Comparison of ENCODE assay signal across 9 mouse cellular contexts in the genomic region with DNA sequence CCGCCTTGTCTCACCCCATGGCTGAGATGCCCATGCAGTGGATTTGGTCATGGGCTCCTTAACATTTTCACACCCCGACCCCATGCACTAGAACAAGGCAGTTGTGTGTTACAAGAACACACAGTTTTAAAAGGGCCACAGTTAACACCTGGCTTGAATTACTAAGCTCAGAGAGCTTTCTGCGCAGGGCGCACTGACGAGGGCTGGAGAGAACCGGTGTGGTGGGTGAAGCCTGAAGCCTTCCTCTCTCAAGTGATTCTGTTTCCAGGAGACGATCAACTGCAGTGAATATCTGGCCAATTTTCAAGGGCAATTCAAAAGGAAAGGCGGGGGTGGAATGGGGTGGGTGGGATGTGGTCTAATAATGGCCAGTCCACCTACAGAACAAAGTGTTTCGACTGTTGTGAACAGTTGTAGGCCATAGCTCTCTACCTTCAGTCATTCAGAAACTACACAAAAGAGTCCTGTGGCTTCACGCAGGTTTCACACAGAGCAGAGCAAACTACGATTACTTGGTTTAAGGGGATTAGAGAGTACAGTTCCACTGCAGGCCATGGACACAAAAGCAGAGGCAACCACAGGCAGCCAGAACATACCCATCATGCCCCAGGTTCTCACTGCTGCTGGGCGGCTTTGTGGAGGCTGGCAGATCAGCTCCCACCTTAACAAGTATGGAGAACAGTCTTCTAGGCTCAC.
DNase-seq lines count a peak whose midpoint lies in the region; ATAC-seq lines count a peak whose summit lies in the region.
"Had no signal": no experiment of that assay in that cellular context is flagged by ENCODE, and none has a peak within 500 bp of the region (broad histone marks: within the 10 kb centered on the region; RNA-seq: fewer than 3 reads in every experiment).

No protein-coding gene starts in this region.

- DNase-seq in embryo, embryonic 11 days: peak; percentile 62
- DNase-seq in embryo, embryonic 10.5 days (ENCODE audit: low spot score): no peak
- no peak for DNase-seq in lung, postnatal 25 days (ENCODE audit: low spot score)
- no peak for DNase-seq in lung, postnatal 4 days
- DNase-seq in urinary bladder, postnatal 4 days (ENCODE audit: low spot score in 2 of 2): no peak
- DNase-seq: gastrocnemius, postnatal 14 days had no signal

- H3K4me2 ChIP-seq in lung, embryonic 16.5 days (ENCODE audit: low read depth, low read length): no peak overlapping the region
- H3K4me2 ChIP-seq in intestine, embryonic 16.5 days (ENCODE audit: low read depth, low read length): no peak overlapping the region
- no peak overlapping the region for H3K4me2 ChIP-seq in neural tube, embryonic 15.5 days

- peaks cover 13% of the 10 kb centered on the region for H3K36me3 ChIP-seq in lung, embryonic 16.5 days (ENCODE audit: control insufficient read depth, insufficient read depth, low read length)
- H3K36me3 ChIP-seq in intestine, embryonic 16.5 days (ENCODE audit: control insufficient read depth, insufficient read depth, low read length): peaks cover 8% of the 10 kb centered on the region
- peaks cover 44% of the 10 kb centered on the region for H3K36me3 ChIP-seq in neural tube, embryonic 15.5 days

- no peak for ATAC-seq in lung, embryonic 16.5 days (ENCODE audit: low read depth)
- ATAC-seq in intestine, embryonic 16.5 days: no peak
- no peak for ATAC-seq in neural tube, embryonic 15.5 days (ENCODE audit: low FRiP score)

- H3K9me3 ChIP-seq in lung, embryonic 16.5 days (ENCODE audit: control insufficient read depth, low read length): no peaks in the 10 kb centered on the region
- no peaks in the 10 kb centered on the region for H3K9me3 ChIP-seq in intestine, embryonic 16.5 days (ENCODE audit: control insufficient read depth, low read length)
- no peaks in the 10 kb centered on the region for H3K9me3 ChIP-seq in neural tube, embryonic 15.5 days (replicated peaks)

- 59% methylated on average over 12 of the region's 12 CpGs for WGBS in lung, embryonic 16.5 days
- 75% methylated on average over 12 of the region's 12 CpGs for WGBS in intestine, embryonic 16.5 days
- WGBS in neural tube, embryonic 15.5 days: 38% methylated on average over 12 of the region's 12 CpGs

- H3K4me3 ChIP-seq in lung, embryonic 16.5 days (ENCODE audit: low read length): no peak overlapping the region
- no peak overlapping the region for H3K4me3 ChIP-seq in intestine, embryonic 16.5 days (ENCODE audit: low read length)
- no peak overlapping the region for H3K4me3 ChIP-seq in neural tube, embryonic 15.5 days (replicated peaks)

- H3K4me1 ChIP-seq in lung, embryonic 16.5 days (replicated peaks; ENCODE audit: control insufficient read depth, insufficient read depth, low read length): peaks cover 42% of the 10 kb centered on the region
- peaks cover 23% of the 10 kb centered on the region for H3K4me1 ChIP-seq in intestine, embryonic 16.5 days (ENCODE audit: control insufficient read depth, insufficient read depth, low read length)
- peaks cover 45% of the 10 kb centered on the region for H3K4me1 ChIP-seq in neural tube, embryonic 15.5 days

- H3K27ac ChIP-seq in lung, embryonic 16.5 days (ENCODE audit: low read length): peak overlapping the region; percentile 77
- H3K27ac ChIP-seq in intestine, embryonic 16.5 days (ENCODE audit: low read length): peak overlapping the region; percentile 48; the same call in 1 of the 2 replicates
- H3K27ac ChIP-seq in neural tube, embryonic 15.5 days (replicated peaks): peak overlapping the region; percentile 29; the same call in 1 of the 2 replicates

- peak overlapping the region; percentile 25; the same call in 1 of the 2 replicates for H3K9ac ChIP-seq in lung, embryonic 16.5 days (ENCODE audit: low read length)
- H3K9ac ChIP-seq in intestine, embryonic 16.5 days (ENCODE audit: low read depth, low read length): no peak overlapping the region
- no peak overlapping the region for H3K9ac ChIP-seq in neural tube, embryonic 15.5 days (replicated peaks)

- no peaks in the 10 kb centered on the region for H3K27me3 ChIP-seq in lung, embryonic 16.5 days (ENCODE audit: control insufficient read depth, insufficient read depth, low read depth, low read length)
- H3K27me3 ChIP-seq in intestine, embryonic 16.5 days (replicated peaks; ENCODE audit: control insufficient read depth, insufficient read depth, low read length): no peaks in the 10 kb centered on the region
- no peaks in the 10 kb centered on the region for H3K27me3 ChIP-seq in neural tube, embryonic 15.5 days (replicated peaks)
